13 mouse cellular contexts compared by ENCODE assay signal in genomic region chr2:118522265-118522664, GRCm38 (mm10). TPM values are rescaled to one million over a fixed set of nuclear protein-coding genes. Genes with fewer than 3 reads are reported as not detected.
DNase-seq lines count a peak whose midpoint lies in the region; ATAC-seq lines count a peak whose summit lies in the region.
"Had no signal": no experiment of that assay in that cellular context is flagged by ENCODE, and none has a peak within 500 bp of the region (broad histone marks: within the 10 kb centered on the region; RNA-seq: fewer than 3 reads in every experiment).

No protein-coding gene starts in this region.

- H3K4me2 ChIP-seq in heart, embryonic 11.5 days: no peak overlapping the region
- H3K4me2 ChIP-seq in embryonic facial prominence, embryonic 13.5 days: no peak overlapping the region
- no peak overlapping the region for H3K4me2 ChIP-seq in lung, embryonic 16.5 days (ENCODE audit: low read depth, low read length)
- H3K4me2 ChIP-seq: limb, embryonic 13.5 days had no signal

- H3K9me3 ChIP-seq in heart, embryonic 11.5 days (replicated peaks; ENCODE audit: control insufficient read depth, low read length): no peaks in the 10 kb centered on the region
- H3K9me3 ChIP-seq in embryonic facial prominence, embryonic 13.5 days: no peaks in the 10 kb centered on the region
- H3K9me3 ChIP-seq in lung, embryonic 16.5 days (ENCODE audit: control insufficient read depth, low read length): no peaks in the 10 kb centered on the region
- H3K9me3 ChIP-seq: limb, embryonic 13.5 days had no signal

- no peaks in the 10 kb centered on the region for H3K27me3 ChIP-seq in heart, embryonic 11.5 days (ENCODE audit: control insufficient read depth, insufficient read depth, low read length)
- H3K27me3 ChIP-seq in embryonic facial prominence, embryonic 13.5 days: no peaks in the 10 kb centered on the region
- no peaks in the 10 kb centered on the region for H3K27me3 ChIP-seq in lung, embryonic 16.5 days (ENCODE audit: control insufficient read depth, insufficient read depth, low read depth, low read length)
- H3K27me3 ChIP-seq: CH12.LX; limb, embryonic 13.5 days had no signal

- H3K36me3 ChIP-seq in heart, embryonic 11.5 days (ENCODE audit: control insufficient read depth, insufficient read depth, low read length): no peaks in the 10 kb centered on the region
- H3K36me3 ChIP-seq in embryonic facial prominence, embryonic 13.5 days: no peaks in the 10 kb centered on the region
- H3K36me3 ChIP-seq in lung, embryonic 16.5 days (ENCODE audit: control insufficient read depth, insufficient read depth, low read length): no peaks in the 10 kb centered on the region
- H3K36me3 ChIP-seq: limb, embryonic 13.5 days had no signal

- WGBS in heart, embryonic 11.5 days (ENCODE audit: insufficient replicate concordance): 6% methylated on average over 2 of the region's 2 CpGs
- 20% methylated on average over 2 of the region's 2 CpGs for WGBS in embryonic facial prominence, embryonic 13.5 days
- 0% methylated on average over 2 of the region's 2 CpGs for WGBS in lung, embryonic 16.5 days

- intact Hi-C loops in heart, postnatal 10 days (cut with DNase I): no loop called here

- DNase-seq in heart, postnatal 10 days: no peak
- peak; percentile 83 for DNase-seq in 3T3-L1 (ENCODE audit: low read depth, low spot score)
- no peak for DNase-seq in urinary bladder, adult 2 months (ENCODE audit: low spot score)
- no peak for DNase-seq in cerebellum, postnatal 25 days
- DNase-seq: kidney, postnatal 36 days; right cerebral cortex, adult 18-20 months had no signal

- 0 out of 2 replicates have a peak overlapping the region, but pooled peaks have one; percentile 16 for H3K9ac ChIP-seq in heart, embryonic 11.5 days (ENCODE audit: low read depth, low read length)
- H3K9ac ChIP-seq in embryonic facial prominence, embryonic 13.5 days: no peak overlapping the region
- peak overlapping the region; percentile 39; the same call in 1 of the 2 replicates for H3K9ac ChIP-seq in lung, embryonic 16.5 days (ENCODE audit: low read length)
- H3K9ac ChIP-seq: limb, embryonic 13.5 days had no signal

- peak overlapping the region; percentile 78 for H3K27ac ChIP-seq in heart, embryonic 11.5 days (ENCODE audit: low read depth, low read length)
- H3K27ac ChIP-seq in embryonic facial prominence, embryonic 13.5 days: 0 out of 2 replicates have a peak overlapping the region, but pooled peaks have one; percentile 12
- peak overlapping the region; percentile 79 for H3K27ac ChIP-seq in lung, embryonic 16.5 days (ENCODE audit: low read length)

- H3K4me3 ChIP-seq in heart, embryonic 11.5 days (ENCODE audit: low read depth, low read length): no peak overlapping the region
- H3K4me3 ChIP-seq in embryonic facial prominence, embryonic 13.5 days: no peak overlapping the region
- no peak overlapping the region for H3K4me3 ChIP-seq in lung, embryonic 16.5 days (ENCODE audit: low read length)
- H3K4me3 ChIP-seq: erythroblast, embryonic 14.5 days; limb, embryonic 13.5 days had no signal

- peaks cover 26% of the 10 kb centered on the region for H3K4me1 ChIP-seq in heart, embryonic 11.5 days (ENCODE audit: control insufficient read depth, insufficient read depth, low read length)
- H3K4me1 ChIP-seq in embryonic facial prominence, embryonic 13.5 days: peaks cover 47% of the 10 kb centered on the region
- peaks cover 32% of the 10 kb centered on the region for H3K4me1 ChIP-seq in lung, embryonic 16.5 days (replicated peaks; ENCODE audit: control insufficient read depth, insufficient read depth, low read length)

- no peak for ATAC-seq in heart, embryonic 11.5 days (replicated peaks; ENCODE audit: insufficient number of reproducible peaks, low FRiP score, low TSS enrichment)
- ATAC-seq in embryonic facial prominence, embryonic 13.5 days (ENCODE audit: insufficient number of reproducible peaks, insufficient read depth, low FRiP score, low TSS enrichment, low read depth): no peak
- peak; percentile 77 for ATAC-seq in lung, embryonic 16.5 days (ENCODE audit: low read depth)
- ATAC-seq in monocyte, adult 5-6 weeks (replicated peaks; ENCODE audit: insufficient number of reproducible peaks, low FRiP score, low TSS enrichment, poor library complexity, severe bottlenecking): no peak

RNA-seq across cellular contexts. Expression of gene Bmf, which starts 27.2 kb away (rescaled TPM):
- 2.6 and 3.7 TPM in 2 replicates for polyA plus RNA-seq in heart, embryonic 11.5 days (2014; fragmentation: Nextera tagmentation; extraction: Ambion mirVana)
- total RNA-seq in heart, postnatal 10 days (2021): 10 to 100 TPM; 12.3 to 17.1 TPM
- 4.1 and 4.3 TPM in 2 replicates for polyA plus RNA-seq in embryonic facial prominence, embryonic 13.5 days (2015; fragmentation: Nextera tagmentation; extraction: Ambion mirVana)
- 4.7 and 6.7 TPM in 2 replicates for polyA plus RNA-seq in lung, embryonic 16.5 days (2015; fragmentation: Nextera tagmentation; extraction: Ambion mirVana)
- 21.5 to 42.1 TPM (median 35.4 TPM) in 3 replicates for total RNA-seq in monocyte, adult 5-6 weeks (2017)
- polyA plus RNA-seq in urinary bladder, adult 2 months (2012; rRNA removed): 11.7 and 14.1 TPM in 2 replicates

RNA-seq across cellular contexts. Expression of gene Srp14, which starts 42.8 kb away (rescaled TPM):
- polyA plus RNA-seq in heart, embryonic 11.5 days (2014; fragmentation: Nextera tagmentation; extraction: Ambion mirVana): 202 and 204 TPM in 2 replicates
- total RNA-seq in heart, postnatal 10 days (2021): 100 to 1,000 TPM; 121 to 126 TPM
- 275 TPM in 2 replicates for polyA plus RNA-seq in embryonic facial prominence, embryonic 13.5 days (2015; fragmentation: Nextera tagmentation; extraction: Ambion mirVana)
- polyA plus RNA-seq in lung, embryonic 16.5 days (2015; fragmentation: Nextera tagmentation; extraction: Ambion mirVana): 250 and 281 TPM in 2 replicates
- total RNA-seq in monocyte, adult 5-6 weeks (2017): 189 to 249 TPM (median 241 TPM) in 3 replicates
- polyA plus RNA-seq in urinary bladder, adult 2 months (2012; rRNA removed): 203 and 232 TPM in 2 replicates

Comparison
In these comparisons a context has a peak if more than half of its experiments do, and no peak if none do; other contexts are left out.
1. H3K27ac ChIP-seq: peak in every context shown above with its lines; median percentile 79 in lung, embryonic 16.5 days; 78 in heart, embryonic 11.5 days; 12 in embryonic facial prominence, embryonic 13.5 days.